Mouse (Mus musculus): ENCODE measurements at regions not wholly inside any gene's neighbourhood (a gene's known extent, or its start where the extent isn't known, plus 50 kb on each side); places are given as distances from the start of the nearest gene placed in this dataset.
"Not testable (repeated sequence)": the region's sequence is repeated elsewhere in the genome, so short reads cannot be mapped to it uniquely, and the experiment has no call there.

DNA sequence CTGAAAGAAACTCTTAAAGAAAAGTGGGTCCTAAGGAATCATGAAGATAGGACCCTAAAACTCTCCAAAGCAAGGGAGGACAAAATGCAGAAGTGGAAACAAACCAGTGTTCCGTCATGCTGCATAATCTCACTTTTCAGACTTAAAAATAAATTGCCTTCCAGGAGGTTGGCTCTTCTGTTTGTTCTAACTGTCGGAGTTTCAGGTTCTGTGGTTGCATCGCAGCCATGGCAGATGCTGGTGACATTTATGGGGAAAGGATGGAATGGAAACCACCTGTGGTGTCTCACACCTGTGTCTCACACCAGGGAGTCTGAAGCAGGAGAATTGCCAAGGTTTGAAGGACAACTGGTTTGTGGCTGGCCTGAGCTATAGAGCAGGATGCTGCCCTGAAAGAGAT, 50.9 kb upstream of the Hivep1 start:
- 86% methylated on average over 3 of the region's 3 CpGs for WGBS
- H3K36me3 ChIP-seq = no peaks in the 10 kb centered on the region
- no peak overlapping the region for H3K4me2 ChIP-seq
- H3K4me3 ChIP-seq = no peak overlapping the region
- ATAC-seq (ENCODE audit: low FRiP score) = no peak
- no peak overlapping the region for H3K9ac ChIP-seq
- 0 out of 2 replicates have a peak, but pooled peaks cover 4% of the 10 kb centered on the region for H3K4me1 ChIP-seq (replicated peaks)
- no peaks in the 10 kb centered on the region for H3K27me3 ChIP-seq
- no peaks in the 10 kb centered on the region for H3K9me3 ChIP-seq
- no peak overlapping the region for H3K27ac ChIP-seq

- H3K27ac ChIP-seq = no peak overlapping the region
Observed at GRCm38 (mm10) chr13:41997883-41998282, 53.9 kb upstream of the Hivep1 start.

DNA sequence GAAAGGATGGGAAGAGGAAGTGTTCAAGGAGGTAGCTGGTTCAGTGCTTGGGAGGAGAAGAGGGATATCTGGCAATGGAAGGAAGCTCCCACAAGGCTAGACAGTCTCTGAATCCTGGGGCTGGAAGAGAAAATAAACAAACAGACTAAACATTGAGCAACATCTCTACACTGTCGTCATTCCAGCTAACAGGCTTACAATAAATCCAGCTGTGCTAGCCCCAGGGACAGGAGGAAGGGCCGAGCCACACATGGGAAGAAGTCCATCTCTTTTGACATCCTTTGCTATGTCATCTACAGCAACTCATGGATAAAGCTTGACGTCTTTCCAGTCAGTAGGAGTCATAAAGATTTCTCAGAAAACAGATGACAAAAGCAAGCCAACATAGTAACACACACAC, 57.7 kb upstream of the Hivep1 start:
- H3K27ac ChIP-seq = no peak overlapping the region
- no peak for ATAC-seq (ENCODE audit: low FRiP score)
- H3K9ac ChIP-seq = no peak overlapping the region
- H3K27me3 ChIP-seq = no peaks in the 10 kb centered on the region
- no peak overlapping the region for H3K4me3 ChIP-seq
- no peaks in the 10 kb centered on the region for H3K9me3 ChIP-seq
- H3K4me2 ChIP-seq = no peak overlapping the region
- 72% methylated on average over 3 of the region's 3 CpGs for WGBS
- 0 out of 2 replicates have a peak, but pooled peaks cover 4% of the 10 kb centered on the region for H3K4me1 ChIP-seq (replicated peaks)
- H3K36me3 ChIP-seq = no peaks in the 10 kb centered on the region

More at GRCm38 (mm10) chr13:41997883-41998282, 53.9 kb upstream of the Hivep1 start:
- Histone ChIP-seq H3K9me3 (no peaks in the 10 kb centered on the region), H3K4me1 (replicated peaks) (0 out of 2 replicates have a peak, but pooled peaks cover 4% of the 10 kb centered on the region), H3K4me2 (no peak overlapping the region), H3K27me3 (no peaks in the 10 kb centered on the region), H3K36me3 (no peaks in the 10 kb centered on the region), H3K4me3 (no peak overlapping the region), H3K9ac (no peak overlapping the region)
- 0 out of 2 replicates have a peak, but pooled peaks have one; percentile 32 for ATAC-seq (ENCODE audit: low FRiP score)
- 65% methylated on average over 9 of the region's 9 CpGs for WGBS

- Histone ChIP-seq H3K4me1 (replicated peaks) (no peaks in the 10 kb centered on the region), H3K4me2 (no peak overlapping the region), H3K9ac (no peak overlapping the region), H3K27ac (no peak overlapping the region), H3K27me3 (no peaks in the 10 kb centered on the region), H3K36me3 (no peaks in the 10 kb centered on the region), H3K9me3 (no peaks in the 10 kb centered on the region), H3K4me3 (no peak overlapping the region)
- WGBS = 85% methylated on average over 3 of the region's 3 CpGs
- ATAC-seq (ENCODE audit: low FRiP score) = no peak
Observed at GRCm38 (mm10) chr13:41975918-41976317, 75.9 kb upstream of the Hivep1 start.

- H3K4me2 ChIP-seq = no peak overlapping the region
- H3K36me3 ChIP-seq = no peaks in the 10 kb centered on the region
- no peaks in the 10 kb centered on the region for H3K27me3 ChIP-seq
- H3K4me3 ChIP-seq = no peak overlapping the region
- no peak overlapping the region for H3K27ac ChIP-seq
- no peak for ATAC-seq (ENCODE audit: low FRiP score)
- no peaks in the 10 kb centered on the region for H3K9me3 ChIP-seq
- H3K4me1 ChIP-seq (replicated peaks) = 0 out of 2 replicates have a peak, but pooled peaks cover 3% of the 10 kb centered on the region
- 80% methylated on average over 3 of the region's 3 CpGs for whole genome bisulfite sequencing
- no peak overlapping the region for H3K9ac ChIP-seq
Observed at GRCm38 (mm10) chr13:41962915-41963314, 88.9 kb upstream of the Hivep1 start.

- not testable (repeated sequence) for H3K36me3 ChIP-seq; H3K9me3 ChIP-seq; H3K4me1 ChIP-seq (replicated peaks); H3K9ac ChIP-seq; ATAC-seq (ENCODE audit: low FRiP score); H3K27ac ChIP-seq; H3K27me3 ChIP-seq; H3K4me3 ChIP-seq; H3K4me2 ChIP-seq
- 86% methylated on average over 3 of the region's 3 CpGs for WGBS
Observed at GRCm38 (mm10) chr13:41960960-41961359, 90.9 kb upstream of the Hivep1 start.

- Histone ChIP-seq H3K4me3 (no peak overlapping the region), H3K4me1 (replicated peaks) (0 out of 2 replicates have a peak, but pooled peaks cover 2% of the 10 kb centered on the region), H3K27me3 (no peaks in the 10 kb centered on the region), H3K9ac (no peak overlapping the region), H3K4me2 (no peak overlapping the region), H3K27ac (no peak overlapping the region), H3K9me3 (no peaks in the 10 kb centered on the region), H3K36me3 (no peaks in the 10 kb centered on the region)
- WGBS = 87% methylated on average over 4 of the region's 4 CpGs
- no peak for ATAC-seq (ENCODE audit: low FRiP score)
Observed at GRCm38 (mm10) chr13:41957932-41958331, 93.9 kb upstream of the Hivep1 start.

DNA sequence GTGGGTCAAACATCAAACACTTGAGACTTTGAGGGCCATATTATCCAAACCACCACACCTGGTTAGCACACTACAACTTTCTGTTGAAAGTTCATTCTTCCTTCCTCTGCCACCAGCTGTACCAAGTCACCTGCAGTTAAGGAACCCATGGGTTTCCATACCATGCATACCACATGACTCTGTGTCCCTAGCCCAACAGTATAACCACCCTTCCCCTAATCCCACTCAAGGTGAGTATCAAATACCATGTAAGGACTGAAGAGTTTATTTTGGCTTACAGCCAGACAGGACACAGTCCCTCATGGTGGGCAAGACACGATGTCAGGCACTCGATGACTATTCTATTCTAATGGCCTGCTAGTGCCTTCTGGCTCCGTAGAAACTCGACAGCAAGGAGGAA, 95.9 kb upstream of the Hivep1 start:
- H3K9me3 ChIP-seq = no peaks in the 10 kb centered on the region
- H3K36me3 ChIP-seq = no peaks in the 10 kb centered on the region
- H3K27ac ChIP-seq = no peak overlapping the region
- H3K27me3 ChIP-seq = no peaks in the 10 kb centered on the region
- ATAC-seq (ENCODE audit: low FRiP score) = no peak
- H3K4me2 ChIP-seq = no peak overlapping the region
- no peak overlapping the region for H3K9ac ChIP-seq
- no peak overlapping the region for H3K4me3 ChIP-seq
- 94% methylated on average over 4 of the region's 4 CpGs for WGBS
- H3K4me1 ChIP-seq (replicated peaks) = no peaks in the 10 kb centered on the region

DNA sequence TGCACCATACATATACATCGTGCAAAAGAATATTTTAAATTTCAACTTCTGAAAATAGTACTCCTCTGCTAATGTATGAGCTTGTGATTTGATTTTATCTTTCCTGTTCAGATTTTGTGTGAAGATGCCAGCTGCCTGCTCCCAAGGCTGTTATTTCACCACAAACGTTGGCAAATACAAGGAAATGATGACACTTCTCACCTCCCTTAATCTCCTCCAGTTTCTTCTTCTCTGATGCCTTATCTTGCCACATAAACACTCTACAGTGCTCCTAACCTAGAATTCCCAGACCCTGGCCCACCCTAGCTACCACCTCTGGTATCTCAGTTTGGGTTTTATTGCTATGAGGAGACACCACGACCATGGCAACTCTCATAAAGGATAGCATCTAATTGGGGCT, 96.6 kb upstream of the Hivep1 start:
- Histone ChIP-seq H3K9ac (no peak overlapping the region), H3K4me1 (replicated peaks) (no peaks in the 10 kb centered on the region), H3K9me3 (no peaks in the 10 kb centered on the region), H3K27me3 (no peaks in the 10 kb centered on the region), H3K27ac (no peak overlapping the region), H3K4me2 (no peak overlapping the region), H3K4me3 (no peak overlapping the region), H3K36me3 (no peaks in the 10 kb centered on the region)
- WGBS = 83% methylated on average over 3 of the region's 3 CpGs
- no peak for ATAC-seq (ENCODE audit: low FRiP score)

- Histone ChIP-seq H3K36me3 (no peaks in the 10 kb centered on the region), H3K27ac (no peak overlapping the region), H3K4me1 (replicated peaks) (no peaks in the 10 kb centered on the region), H3K9ac (no peak overlapping the region), H3K4me3 (no peak overlapping the region), H3K4me2 (no peak overlapping the region), H3K9me3 (no peaks in the 10 kb centered on the region), H3K27me3 (no peaks in the 10 kb centered on the region)
- WGBS = 69% methylated on average over 3 of the region's 3 CpGs
- no peak for ATAC-seq (ENCODE audit: low FRiP score)
Observed at GRCm38 (mm10) chr13:41952453-41952852, 99.4 kb upstream of the Hivep1 start.

- no peak overlapping the region for H3K9ac ChIP-seq
- no peaks in the 10 kb centered on the region for H3K36me3 ChIP-seq
- H3K9me3 ChIP-seq = no peaks in the 10 kb centered on the region
- no peak for ATAC-seq (ENCODE audit: low FRiP score)
- 86% methylated on average over 3 of the region's 3 CpGs for WGBS
- H3K27me3 ChIP-seq = no peaks in the 10 kb centered on the region
- H3K27ac ChIP-seq = no peak overlapping the region
- H3K4me1 ChIP-seq (replicated peaks) = peaks cover 6% of the 10 kb centered on the region; the same call in 1 of the 2 replicates
- H3K4me3 ChIP-seq = no peak overlapping the region
- no peak overlapping the region for H3K4me2 ChIP-seq
Observed at GRCm38 (mm10) chr13:41948241-41948640, 100.8 kb upstream of the Adtrp start.

DNA sequence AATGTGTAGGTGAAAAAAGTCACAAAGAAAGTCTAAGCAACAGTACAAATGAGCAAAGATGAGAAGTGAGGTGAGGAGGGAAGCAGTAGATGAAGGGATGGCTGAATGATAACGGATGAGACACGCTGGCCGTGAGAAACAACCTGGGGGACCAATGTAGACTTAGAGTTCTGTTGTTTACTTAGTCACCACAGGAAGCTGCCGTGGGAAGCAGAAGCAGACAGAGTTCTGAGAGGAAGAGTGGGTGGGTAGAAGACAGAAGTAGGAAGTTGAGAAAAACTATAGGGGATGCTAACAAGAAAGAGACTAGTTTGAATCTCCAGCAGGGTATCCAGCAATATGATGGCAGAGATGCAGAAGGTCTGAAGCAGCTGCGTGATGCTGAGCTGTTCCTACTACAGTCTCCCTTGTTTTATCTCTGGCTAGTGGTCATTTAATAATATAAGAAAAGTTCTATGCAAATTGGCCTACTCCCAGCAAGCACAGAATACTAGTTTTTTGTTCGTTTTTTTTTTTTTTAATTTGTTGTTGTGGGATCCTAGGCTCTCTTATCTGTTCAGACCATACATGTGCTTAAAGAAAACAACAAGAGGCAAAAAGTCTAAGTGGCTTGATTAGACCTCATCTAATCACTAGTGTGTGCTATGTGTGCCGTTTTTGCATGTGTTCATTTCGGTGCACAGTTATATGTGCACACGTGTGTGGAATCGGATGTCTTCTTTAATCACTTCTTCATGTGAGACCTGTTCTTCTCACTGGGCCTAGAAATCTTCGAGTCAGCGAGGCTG, 85.0 kb upstream of the Adtrp start:
- no peak overlapping the region for H3K9ac ChIP-seq
- no peak overlapping the region for H3K4me3 ChIP-seq
- H3K4me2 ChIP-seq = no peak overlapping the region
- no peaks in the 10 kb centered on the region for H3K4me1 ChIP-seq (replicated peaks)
- ATAC-seq (ENCODE audit: low FRiP score) = no peak
- no peaks in the 10 kb centered on the region for H3K9me3 ChIP-seq
- no peaks in the 10 kb centered on the region for H3K27me3 ChIP-seq
- WGBS = 84% methylated on average over 12 of the region's 12 CpGs
- no peak overlapping the region for H3K27ac ChIP-seq
- H3K36me3 ChIP-seq = no peaks in the 10 kb centered on the region

DNA sequence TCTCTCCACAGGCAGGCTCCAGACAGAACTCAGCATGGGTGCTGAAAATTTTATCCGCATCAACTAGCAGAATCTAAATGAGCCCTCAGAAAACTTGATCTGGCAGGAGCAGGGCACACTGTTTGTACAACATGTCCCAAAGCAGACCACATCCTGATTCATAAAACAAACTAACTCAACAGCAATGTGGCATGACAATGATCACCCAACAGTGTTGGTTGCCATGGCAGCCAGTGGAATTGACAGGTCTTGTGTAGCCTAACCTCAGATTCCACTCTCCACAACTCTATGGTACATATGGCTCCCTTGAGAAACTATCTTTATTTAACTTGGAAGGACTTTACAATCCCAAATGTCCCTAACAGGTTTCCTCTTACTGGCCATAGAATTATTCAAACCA, 82.3 kb upstream of the Adtrp start:
- Histone ChIP-seq H3K27ac (no peak overlapping the region), H3K36me3 (no peaks in the 10 kb centered on the region), H3K9ac (no peak overlapping the region), H3K4me3 (no peak overlapping the region), H3K4me2 (no peak overlapping the region), H3K9me3 (no peaks in the 10 kb centered on the region), H3K4me1 (replicated peaks) (no peaks in the 10 kb centered on the region), H3K27me3 (no peaks in the 10 kb centered on the region)
- 69% methylated on average over 1 of the region's 1 CpGs for WGBS
- no peak for ATAC-seq (ENCODE audit: low FRiP score)
